Mouse (Mus musculus): Measurements from ENCODE around the gene Hoxc8.

Hoxc8 gene

DNA sequence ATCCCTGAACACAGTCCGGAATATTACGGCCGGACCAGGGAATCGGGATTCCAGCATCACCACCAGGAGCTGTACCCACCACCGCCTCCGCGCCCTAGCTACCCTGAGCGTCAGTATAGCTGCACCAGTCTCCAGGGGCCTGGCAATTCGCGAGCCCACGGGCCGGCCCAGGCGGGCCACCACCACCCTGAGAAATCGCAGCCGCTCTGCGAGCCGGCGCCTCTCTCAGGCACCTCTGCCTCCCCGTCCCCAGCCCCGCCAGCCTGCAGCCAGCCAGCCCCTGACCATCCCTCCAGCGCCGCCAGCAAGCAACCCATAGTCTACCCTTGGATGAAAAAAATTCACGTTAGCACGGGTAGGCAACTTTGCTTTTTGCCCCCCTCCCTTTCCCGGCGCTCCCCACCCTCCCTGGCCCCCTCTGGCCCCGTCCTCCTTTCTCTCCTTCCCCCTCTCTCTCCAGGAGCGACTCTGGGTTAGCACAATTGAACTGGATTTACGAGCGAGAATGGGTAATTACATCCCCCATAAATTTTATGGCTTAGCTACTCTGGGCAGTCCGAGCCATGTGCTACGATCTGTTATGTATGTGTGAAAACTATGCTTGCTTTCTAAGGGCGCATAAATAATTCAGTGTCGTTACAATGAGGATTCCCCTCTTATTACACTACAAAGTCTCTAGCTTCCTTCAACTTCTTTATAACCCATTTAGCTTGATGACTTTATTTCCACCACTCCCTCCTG lies 44.6 kb downstream of the Hoxc8 start:
- no peak for DNase-seq

DNA sequence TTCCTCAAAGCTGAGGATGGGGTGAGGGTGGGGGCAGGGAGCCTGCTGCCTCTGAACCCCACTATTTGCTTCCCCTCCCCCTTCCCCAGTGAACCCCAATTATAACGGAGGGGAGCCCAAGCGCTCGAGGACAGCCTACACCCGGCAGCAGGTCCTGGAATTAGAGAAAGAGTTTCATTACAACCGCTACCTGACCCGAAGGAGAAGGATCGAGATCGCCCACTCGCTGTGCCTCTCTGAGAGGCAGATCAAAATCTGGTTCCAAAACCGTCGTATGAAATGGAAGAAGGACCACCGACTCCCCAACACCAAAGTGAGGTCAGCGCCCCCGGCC lies 45.1 kb downstream of the Hoxc8 start:
- no peak for DNase-seq

DNA sequence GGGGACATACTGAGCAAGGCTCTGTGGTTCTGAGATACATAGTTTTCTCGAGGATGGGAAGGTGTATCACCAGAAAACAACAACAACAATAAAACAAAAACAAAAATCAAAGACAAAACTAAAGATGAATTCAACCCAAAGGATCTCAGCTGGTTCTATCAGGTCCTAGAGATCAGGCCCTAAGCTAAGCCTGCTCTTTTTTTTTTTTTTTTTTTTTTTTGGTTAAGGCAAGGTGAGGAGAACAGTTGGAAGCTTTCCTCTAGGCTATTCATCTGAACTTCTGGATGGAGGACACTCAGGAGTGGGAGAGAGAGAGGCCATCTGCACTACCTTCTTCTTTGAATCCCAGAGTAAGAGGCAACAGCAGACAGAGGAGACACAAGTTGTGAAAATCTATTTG lies 47.2 kb downstream of the Hoxc8 start:
- no peak for DNase-seq

DNA sequence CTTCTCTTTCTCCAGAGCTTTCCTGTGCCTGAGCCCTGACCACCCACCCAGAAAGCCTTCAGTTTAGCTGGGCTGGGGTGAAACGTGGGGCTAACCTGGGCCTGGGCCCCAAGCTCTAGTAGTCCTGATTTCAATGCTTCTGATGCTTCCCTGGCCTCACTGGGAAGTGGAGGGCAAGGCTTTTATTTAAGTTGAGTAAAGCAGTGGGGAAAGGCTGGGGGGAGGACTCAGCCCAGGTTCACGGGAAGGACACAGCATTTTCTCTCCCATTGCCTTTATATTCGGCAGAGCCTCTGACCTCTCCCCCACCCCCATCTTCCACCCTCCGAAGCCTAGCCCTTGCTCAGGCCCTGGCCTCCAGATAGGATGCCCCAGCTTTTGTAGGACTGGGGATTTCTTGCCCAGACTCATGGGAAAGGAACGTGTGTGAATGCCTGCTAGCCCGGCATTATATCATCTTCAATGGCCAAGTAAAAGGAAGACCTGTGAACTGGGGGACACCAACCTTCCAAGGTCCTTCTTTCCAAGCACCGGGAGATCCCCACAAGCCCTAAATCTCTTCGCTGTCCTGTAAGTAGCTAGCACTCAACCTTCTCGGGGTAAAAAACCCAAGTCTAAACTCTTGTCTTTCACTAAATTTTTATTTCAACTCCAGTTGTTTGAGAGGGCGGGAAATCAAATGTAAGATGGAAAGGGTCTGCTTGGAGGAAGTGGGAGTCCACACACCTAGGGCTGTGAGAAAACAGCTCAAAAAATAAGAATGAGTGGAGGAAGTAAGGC lies 48.5 kb downstream of the Hoxc8 start:
- DNase-seq, result no peak

- DNase-seq, result no peak
Observed at GRCm38 (mm10) chr15:103039609-103040008, 49.2 kb downstream of the Hoxc8 start.

- no peak for DNase-seq
Observed at GRCm38 (mm10) chr15:103040601-103041000, 50.2 kb downstream of the Hoxc8 start.

DNA sequence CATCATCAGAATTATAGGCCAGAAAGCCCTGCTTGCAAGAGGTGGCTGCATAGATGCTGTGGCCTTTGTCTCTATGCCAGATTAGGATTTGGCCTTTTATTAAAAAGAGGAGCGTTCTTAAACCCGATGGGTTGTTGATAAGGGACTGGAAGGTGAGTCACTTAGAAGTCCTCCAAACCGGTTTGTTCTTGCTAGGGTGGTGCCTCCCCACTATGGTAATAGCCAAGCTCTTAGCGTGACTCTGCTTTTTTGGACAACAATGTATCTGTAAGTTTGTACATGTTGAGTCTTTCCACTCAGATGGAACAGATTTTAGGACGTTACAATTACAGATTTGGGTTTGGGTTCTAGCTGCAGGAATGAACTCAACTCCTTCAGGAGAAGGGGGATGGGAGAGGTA lies 51.2 kb downstream of the Hoxc8 start:
- no peak for DNase-seq

DNA sequence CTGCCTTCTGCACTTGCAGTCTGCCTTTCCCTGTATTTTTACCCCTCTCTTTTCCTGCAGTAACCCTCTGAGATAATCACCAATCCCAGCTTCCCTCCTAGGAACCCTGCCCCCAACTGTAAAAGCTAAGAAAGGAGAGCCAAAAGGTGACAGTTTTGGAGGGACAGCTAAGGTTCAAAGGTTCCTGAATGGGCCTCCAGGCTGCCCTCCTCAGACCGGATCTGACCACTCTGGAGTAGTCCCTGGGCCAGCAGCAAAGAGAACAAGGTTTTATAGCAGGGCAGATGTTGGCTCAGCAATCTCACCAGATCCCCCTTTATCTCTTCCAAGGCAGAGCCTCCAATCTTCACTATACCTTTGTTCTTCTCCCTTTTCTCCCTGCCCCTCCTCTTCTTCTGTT lies 51.8 kb downstream of the Hoxc8 start:
- no peak for DNase-seq

Data from thymus, adult 18-20 months (tissue).